In genomic region chr16:63665897-63666464, GRCm38 (mm10) we compare ENCODE assay signal across 28 mouse cellular contexts.
DNase-seq lines count a peak whose midpoint lies in the region; ATAC-seq and TF ChIP-seq lines count a peak whose summit lies in the region.
"Had no signal": no experiment of that assay in that cellular context is flagged by ENCODE, and none has a peak within 500 bp of the region (broad histone marks: within the 10 kb centered on the region; RNA-seq: fewer than 3 reads in every experiment).

No protein-coding gene starts in this region.

- H3K27me3 ChIP-seq in lung, embryonic 15.5 days = no peaks in the 10 kb centered on the region
- H3K27me3 ChIP-seq: CH12.LX; embryonic facial prominence, embryonic 13.5 days; heart, embryonic 13.5 days; Patski had no signal

- peak; percentile 8 for DNase-seq in gastrocnemius, adult 2 months
- no peak for DNase-seq in gastrocnemius, postnatal 14 days
- DNase-seq in lung, postnatal 4 days = no peak
- peak; percentile 3 for DNase-seq in lung, postnatal 10 days
- no peak for DNase-seq in lung, adult 2 months
- no peak for DNase-seq in kidney, postnatal 10 days
- DNase-seq: adrenal gland, postnatal 10 days; adrenal gland, postnatal 36 days; B cell, adult 2 months; cerebellum, adult 18-20 months; cerebellum, adult 9-10 months; cerebellum, postnatal 14 days; forebrain, postnatal 0 days; gastrocnemius, postnatal 36 days; heart, adult 2 months; heart, postnatal 14 days; heart, postnatal 4 days had no signal

- WGBS in lung, embryonic 15.5 days = 30% methylated on average over 3 of the region's 3 CpGs
- WGBS in lung, adult 2 months = 58% methylated on average over 3 of the region's 3 CpGs

- peak; percentile 67; the same call in 1 of the 2 replicates for ATAC-seq in lung, embryonic 15.5 days (ENCODE audit: borderline replicate concordance, extremely low read depth, low FRiP score, low TSS enrichment)
- ATAC-seq: forebrain, embryonic 14.5 days; forebrain, postnatal 0 days; hindbrain, postnatal 0 days; Patski had no signal

- no peaks in the 10 kb centered on the region for H3K36me3 ChIP-seq in lung, embryonic 15.5 days
- H3K36me3 ChIP-seq: embryonic facial prominence, embryonic 13.5 days; G1E; heart, embryonic 10.5 days; heart, embryonic 13.5 days had no signal

- H3K9me3 ChIP-seq in lung, embryonic 15.5 days = no peaks in the 10 kb centered on the region
- H3K9me3 ChIP-seq: embryonic facial prominence, embryonic 13.5 days; heart, embryonic 10.5 days; heart, embryonic 13.5 days had no signal

- H3K9ac ChIP-seq in lung, embryonic 15.5 days = no peak overlapping the region
- H3K9ac ChIP-seq: embryonic facial prominence, embryonic 13.5 days; forebrain, postnatal 0 days; heart, embryonic 13.5 days; hindbrain, embryonic 14.5 days had no signal

- TF ChIP-seq POLR2A in lung, adult 2 months (IDR thresholded peaks at IDR 0.05; ENCODE audit: borderline replicate concordance, extremely low read depth, low read depth, low read length) = no peak
- no peak for TF ChIP-seq POLR2A in embryonic fibroblast, embryonic 13.5 days (IDR thresholded peaks at IDR 0.05; ENCODE audit: low read depth, low read length)

- no peak for TF ChIP-seq CTCF in gastrocnemius, adult 2 months (IDR thresholded peaks at IDR 0.05)
- no peak for TF ChIP-seq CTCF in lung, adult 2 months (IDR thresholded peaks at IDR 0.05; ENCODE audit: insufficient read depth, low read length)
- TF ChIP-seq CTCF in embryonic fibroblast, embryonic 13.5 days (IDR thresholded peaks at IDR 0.05; ENCODE audit: borderline replicate concordance, insufficient read depth, low read length) = no peak

- no peak overlapping the region for H3K27ac ChIP-seq in gastrocnemius, adult 2 months
- H3K27ac ChIP-seq in lung, embryonic 15.5 days = no peak overlapping the region
- H3K27ac ChIP-seq in embryonic fibroblast, embryonic 13.5 days (ENCODE audit: insufficient read depth, low read length) = peak overlapping the region; percentile 25; the same call in 1 of the 2 replicates
- H3K27ac ChIP-seq: embryonic facial prominence, embryonic 13.5 days; heart, adult 2 months; heart, embryonic 10.5 days; heart, embryonic 13.5 days; hindbrain, embryonic 14.5 days; hindbrain, postnatal 0 days had no signal

- intact Hi-C loops in gastrocnemius, adult 2 months (cut with DNase I) = no loop called here
- intact Hi-C loops in gastrocnemius, postnatal 14 days (cut with DNase I; ENCODE audit: low total_unique reads) = no loop called here

- H3K4me1 ChIP-seq in lung, embryonic 15.5 days = peaks cover 4% of the 10 kb centered on the region; the same call in 1 of the 2 replicates
- H3K4me1 ChIP-seq in lung, adult 2 months (ENCODE audit: control insufficient read depth, insufficient read depth, low read length) = no peaks in the 10 kb centered on the region
- no peaks in the 10 kb centered on the region for H3K4me1 ChIP-seq in embryonic fibroblast, embryonic 13.5 days (ENCODE audit: control insufficient read depth, insufficient read depth, low read length)
- H3K4me1 ChIP-seq: heart, embryonic 10.5 days had no signal

- no peak overlapping the region for H3K4me3 ChIP-seq in gastrocnemius, adult 2 months
- no peak overlapping the region for H3K4me3 ChIP-seq in lung, embryonic 15.5 days
- no peak overlapping the region for H3K4me3 ChIP-seq in lung, adult 2 months (replicated peaks; ENCODE audit: extremely low read depth, low read depth, low read length)
- H3K4me3 ChIP-seq in embryonic fibroblast, embryonic 13.5 days (ENCODE audit: insufficient read depth, low read length) = no peak overlapping the region
- H3K4me3 ChIP-seq: embryonic facial prominence, embryonic 13.5 days; heart, adult 2 months; heart, embryonic 10.5 days; heart, embryonic 13.5 days had no signal

- H3K4me2 ChIP-seq in lung, embryonic 15.5 days = no peak overlapping the region
- H3K4me2 ChIP-seq: embryonic facial prominence, embryonic 13.5 days; heart, embryonic 13.5 days; hindbrain, embryonic 14.5 days had no signal

Comparison
In these comparisons a context has a peak if more than half of its experiments do, and no peak if none do; other contexts are left out.
1. DNase-seq: peak in gastrocnemius, adult 2 months (single experiment) and lung, postnatal 10 days (single experiment); none in gastrocnemius, postnatal 14 days (single experiment), lung, postnatal 4 days (0 of 2), lung, adult 2 months (single experiment) and kidney, postnatal 10 days (single experiment).